Mouse (Mus musculus) MEL (cell line): ENCODE data around the gene St6galnac4. TPM values are rescaled to one million over a fixed set of nuclear protein-coding genes. Genes with fewer than 3 reads are reported as not detected.

Experiments
- DNase-seq: peaks from one replicate; pipeline ENCODE4 v3.0.0; 2011; ENCODE audit warnings: low read depth, low spot score
- H3K27ac ChIP-seq: 2 replicates; pipeline ENCODE4 v1.5.1; 2012; ENCODE audit warnings: low read depth, mild to moderate bottlenecking, control low read depth, low read length, moderate library complexity; ENCODE audit not compliant: control insufficient read depth
- H3K27me3 ChIP-seq, 2 experiments: fragments of 150-350 bp in 1 of 2; sonication (generic) in 1 of 2; 2 replicates each; pipeline ENCODE4 v1.6.1; 2012; ENCODE audit warnings: low read length in 2 of 2, mild to moderate bottlenecking in 2 of 2, improper control_type of control experiment in 1 of 2, moderate library complexity in 1 of 2; ENCODE audit not compliant: insufficient read depth in 2 of 2, control insufficient read depth in 1 of 2
- H3K36me3 ChIP-seq, 2 experiments: 2 replicates each; pipeline ENCODE4 v1.6.1; 2012 to 2014; ENCODE audit warnings: low read length in 2 of 2, improper control_type of control experiment in 1 of 2, inconsistent platforms in 1 of 2, mild to moderate bottlenecking in 1 of 2; ENCODE audit not compliant: insufficient read depth in 2 of 2, control insufficient read depth in 1 of 2
- H3K4me1 ChIP-seq, 2 experiments: fragments of 150-350 bp in 1 of 2; sonication (generic) in 1 of 2; 2 replicates each; pipeline ENCODE4 v1.6.1; 2012; ENCODE audit warnings: low read length in 2 of 2, improper control_type of control experiment in 1 of 2, mild to moderate bottlenecking in 1 of 2; ENCODE audit not compliant: insufficient read depth in 2 of 2, control insufficient read depth in 1 of 2
- H3K4me3 ChIP-seq, 2 experiments: fragments of 150-350 bp in 1 of 2; sonication (generic) in 1 of 2; 2 replicates each; pipeline ENCODE4 v1.5.1; 2012; ENCODE audit warnings: low read depth in 2 of 2, low read length in 2 of 2, mild to moderate bottlenecking in 2 of 2, moderate library complexity in 2 of 2, control low read depth in 1 of 2, improper control_type of control experiment in 1 of 2; ENCODE audit not compliant: control insufficient read depth in 1 of 2, insufficient read depth in 1 of 2
- H3K79me2 ChIP-seq: 2 replicates; pipeline ENCODE4 v1.6.1; 2012; ENCODE audit warnings: mild to moderate bottlenecking, low read length, moderate library complexity; ENCODE audit not compliant: control insufficient read depth, poor library complexity, insufficient read depth
- H3K9ac ChIP-seq: 2 replicates; pipeline ENCODE4 v1.6.1; 2012; ENCODE audit warnings: low read depth, mild to moderate bottlenecking, control low read depth, low read length, moderate library complexity; ENCODE audit not compliant: control insufficient read depth, poor library complexity, severe bottlenecking
- H3K9me3 ChIP-seq: fragments of 150-350 bp; sonication (generic); replicated peaks from 2 replicates; pipeline ENCODE4 v1.6.1; 2012; ENCODE audit warnings: mild to moderate bottlenecking, low read length, improper control_type of control experiment, moderate library complexity; ENCODE audit not compliant: insufficient read depth
- BHLHE40 ChIP-seq: IDR thresholded peaks from 2 replicates; pipeline ENCODE4 v1.6.1; 2012; ENCODE audit warnings: low read depth, mild to moderate bottlenecking, inconsistent platforms, low read length, improper control_type of control experiment, borderline replicate concordance
- CTCF ChIP-seq, 3 experiments: IDR thresholded peaks in 2 of 3; conservative IDR thresholded peaks in 1 of 3; 2 replicates each; pipeline ENCODE4 v1.5.1; 2011 to 2012; ENCODE audit warnings: low read length in 3 of 3, low read depth in 2 of 3, mild to moderate bottlenecking in 2 of 3, improper control_type of control experiment in 1 of 3, inconsistent platforms in 1 of 3, mixed read lengths in 1 of 3, moderate library complexity in 1 of 3; ENCODE audit not compliant: control insufficient read depth in 1 of 3, insufficient read depth in 1 of 3, poor library complexity in 1 of 3, severe bottlenecking in 1 of 3
- E2F4 ChIP-seq: IDR thresholded peaks from 2 replicates; pipeline ENCODE4 v1.6.1; 2011; ENCODE audit warnings: low read depth, low read length, improper control_type of control experiment, borderline replicate concordance
- ELF1 ChIP-seq: IDR thresholded peaks from 2 replicates; pipeline ENCODE4 v1.6.1; 2014; ENCODE audit warnings: low read depth, mild to moderate bottlenecking, inconsistent platforms, low read length, improper control_type of control experiment, moderate library complexity
- EP300 ChIP-seq, 2 experiments: IDR thresholded peaks; 2 replicates each; pipeline ENCODE4 v1.6.1; 2011; ENCODE audit warnings: improper control_type of control experiment in 2 of 2, low read length in 2 of 2, low read depth in 1 of 2, mild to moderate bottlenecking in 1 of 2
- ETS1 ChIP-seq: IDR thresholded peaks from 2 replicates; pipeline ENCODE4 v1.6.1; 2012; ENCODE audit warnings: low read depth, mild to moderate bottlenecking, inconsistent platforms, low read length, improper control_type of control experiment, moderate library complexity
- GABPA ChIP-seq: IDR thresholded peaks from 2 replicates; pipeline ENCODE4 v1.6.1; 2012; ENCODE audit warnings: low read depth, mild to moderate bottlenecking, inconsistent platforms, low read length, improper control_type of control experiment, moderate library complexity
- HCFC1 ChIP-seq: IDR thresholded peaks from 2 replicates; pipeline ENCODE4 v1.6.1; 2012; ENCODE audit warnings: low read depth, mild to moderate bottlenecking, inconsistent platforms, low read length, improper control_type of control experiment, moderate library complexity
- JUND ChIP-seq: IDR thresholded peaks from 2 replicates; pipeline ENCODE4 v1.6.1; 2011; ENCODE audit warnings: low read depth, mild to moderate bottlenecking, improper control_type of control experiment, low read length
- MAX ChIP-seq: IDR thresholded peaks from 2 replicates; pipeline ENCODE4 v1.6.1; 2011; ENCODE audit warnings: low read length, improper control_type of control experiment
- MAZ ChIP-seq: IDR thresholded peaks from 2 replicates; pipeline ENCODE4 v1.6.1; 2012; ENCODE audit warnings: low read depth, mild to moderate bottlenecking, inconsistent platforms, low read length, improper control_type of control experiment
- MYB ChIP-seq: IDR thresholded peaks from 2 replicates; pipeline ENCODE4 v1.6.1; 2011; ENCODE audit warnings: mild to moderate bottlenecking, low read depth, low read length, improper control_type of control experiment
- MYC ChIP-seq: IDR thresholded peaks from 2 replicates; pipeline ENCODE4 v1.6.1; 2011; ENCODE audit warnings: low read depth, mild to moderate bottlenecking, low read length, improper control_type of control experiment, moderate library complexity
- NELFE ChIP-seq: IDR thresholded peaks from 2 replicates; pipeline ENCODE4 v1.6.1; 2011; ENCODE audit warnings: low read depth, low read length, improper control_type of control experiment
- POLR2A ChIP-seq, 2 experiments: IDR thresholded peaks; 2 replicates each; pipeline ENCODE4 v1.6.1; 2011 to 2012; ENCODE audit warnings: low read length in 2 of 2, mild to moderate bottlenecking in 2 of 2, control low read depth in 1 of 2, improper control_type of control experiment in 1 of 2, low read depth in 1 of 2, moderate library complexity in 1 of 2; ENCODE audit not compliant: control insufficient read depth in 1 of 2, insufficient read depth in 1 of 2, poor library complexity in 1 of 2
- POLR2AphosphoS5 ChIP-seq: IDR thresholded peaks from 2 replicates; pipeline ENCODE4 v1.6.1; 2012; ENCODE audit warnings: low read depth, borderline replicate concordance, mild to moderate bottlenecking, inconsistent platforms, low read length, moderate library complexity, mixed read lengths
- RAD21 ChIP-seq: IDR thresholded peaks from 2 replicates; pipeline ENCODE4 v1.6.1; 2011; ENCODE audit warnings: mild to moderate bottlenecking, low read depth, low read length, improper control_type of control experiment
- SMC3 ChIP-seq: IDR thresholded peaks from 2 replicates; pipeline ENCODE4 v1.6.1; 2011; ENCODE audit warnings: low read depth, low read length, improper control_type of control experiment
- TCF12 ChIP-seq: IDR thresholded peaks from 2 replicates; pipeline ENCODE4 v1.6.1; 2014; ENCODE audit warnings: low read depth, mild to moderate bottlenecking, inconsistent platforms, low read length, improper control_type of control experiment, moderate library complexity
- UBTF ChIP-seq: IDR thresholded peaks from 2 replicates; pipeline ENCODE4 v1.6.1; 2012; ENCODE audit warnings: low read depth, mild to moderate bottlenecking, inconsistent platforms, low read length, improper control_type of control experiment, moderate library complexity, borderline replicate concordance; ENCODE audit not compliant: insufficient read depth
- USF1 ChIP-seq: IDR thresholded peaks from 2 replicates; pipeline ENCODE4 v1.6.1; 2014; ENCODE audit warnings: low read depth, mild to moderate bottlenecking, inconsistent platforms, low read length, improper control_type of control experiment, moderate library complexity
- USF2 ChIP-seq, 2 experiments: IDR thresholded peaks; 2 replicates each; pipeline ENCODE4 v1.6.1; 2011 to 2012; ENCODE audit warnings: improper control_type of control experiment in 2 of 2, low read length in 2 of 2, borderline replicate concordance in 1 of 2, inconsistent platforms in 1 of 2, low read depth in 1 of 2, mild to moderate bottlenecking in 1 of 2; ENCODE audit not compliant: insufficient read depth in 1 of 2
- ZKSCAN1 ChIP-seq: IDR thresholded peaks from 2 replicates; pipeline ENCODE4 v1.6.1; 2012; ENCODE audit warnings: low read depth, mild to moderate bottlenecking, inconsistent platforms, low read length, improper control_type of control experiment, moderate library complexity
- ZMIZ1 ChIP-seq: IDR thresholded peaks from 2 replicates; pipeline ENCODE4 v1.6.1; 2012; ENCODE audit warnings: low read depth, mild to moderate bottlenecking, inconsistent platforms, low read length, improper control_type of control experiment, moderate library complexity
- ZNF384 ChIP-seq: IDR thresholded peaks from 2 replicates; pipeline ENCODE4 v1.6.1; 2012; ENCODE audit warnings: low read depth, mild to moderate bottlenecking, inconsistent platforms, low read length, improper control_type of control experiment
- polyA plus RNA-seq, 2 experiments: library from polyadenylated mRNA; stranded (reverse) in 1 of 2; unstranded in 1 of 2; fragments of >175 nt in 1 of 2; fragments of >200 nt in 1 of 2; gene quantifications; 2 replicates each; pipeline versions ENCODE4 v1.2.1 to v1.2.4; 2012; ENCODE audit warnings: low replicate concordance in 2 of 2, low read depth in 1 of 2; ENCODE audit not compliant: insufficient read length in 2 of 2, insufficient read depth in 1 of 2, missing spikeins in 1 of 2
- total RNA-seq: library from RNA; depleted of rRNA; stranded (reverse); fragments of 300-350 nt; gene quantifications from 2 replicates; pipeline ENCODE4 v1.2.3, GENCODE M21; 2012

St6galnac4 gene
- total and polyA plus RNA-seq, 3 experiments, result 58.3 to 109 TPM; not detected in 1

DNA sequence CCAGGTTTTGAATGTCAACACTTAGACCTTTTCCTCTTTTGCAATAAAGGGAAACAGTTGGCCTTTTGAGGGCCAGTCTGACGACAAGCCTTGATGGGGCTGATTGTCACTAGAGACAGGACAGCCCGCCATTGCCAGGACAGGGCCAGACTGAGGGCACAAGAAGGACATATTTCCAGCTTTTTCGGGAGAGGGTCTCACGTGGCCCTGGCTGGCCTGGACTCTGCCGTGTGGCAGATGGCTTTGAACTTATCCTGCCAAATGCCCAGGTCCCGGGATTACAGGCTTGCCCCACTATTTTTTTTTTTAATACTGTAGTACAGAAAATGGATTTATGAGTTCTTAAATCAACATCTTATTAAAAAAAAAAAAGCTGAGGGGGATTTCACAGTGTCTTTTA lies 4.4 kb downstream of the St6galnac4 start:
- H3K9me3 ChIP-seq, result no peaks in the 10 kb centered on the region
- no peaks in the 10 kb centered on the region for H3K27me3 ChIP-seq
- H3K27ac ChIP-seq, result no peak overlapping the region
- H3K79me2 ChIP-seq, result peaks cover 32% of the 10 kb centered on the region
- H3K36me3 ChIP-seq, result peaks cover 3 to 12% of the 10 kb centered on the region in 2 experiments; a peak in 3 of 4 replicates
- TF ChIP-seq UBTF (no peak), ZKSCAN1 (no peak), RAD21 (no peak), BHLHE40 (no peak), SMC3 (no peak), POLR2A (IDR thresholded peaks at IDR 0.05; ENCODE audit: control insufficient read depth in 1 of 2, insufficient read depth in 1 of 2, low read depth in 1 of 2, low read length in 2 of 2, poor library complexity in 1 of 2) (no peak), USF2 (IDR thresholded peaks at IDR 0.05; ENCODE audit: borderline replicate concordance in 1 of 2, insufficient read depth in 1 of 2, low read depth in 1 of 2, low read length in 2 of 2) (no peak), ZMIZ1 (no peak), MAX (no peak), NELFE (no peak)
- H3K9ac ChIP-seq, result no peak overlapping the region
- H3K4me3 ChIP-seq, result no peak overlapping the region
- peaks cover 5 to 16% of the 10 kb centered on the region in 2 experiments; a peak in 3 of 4 replicates for H3K4me1 ChIP-seq
- DNase-seq, result no peak

DNA sequence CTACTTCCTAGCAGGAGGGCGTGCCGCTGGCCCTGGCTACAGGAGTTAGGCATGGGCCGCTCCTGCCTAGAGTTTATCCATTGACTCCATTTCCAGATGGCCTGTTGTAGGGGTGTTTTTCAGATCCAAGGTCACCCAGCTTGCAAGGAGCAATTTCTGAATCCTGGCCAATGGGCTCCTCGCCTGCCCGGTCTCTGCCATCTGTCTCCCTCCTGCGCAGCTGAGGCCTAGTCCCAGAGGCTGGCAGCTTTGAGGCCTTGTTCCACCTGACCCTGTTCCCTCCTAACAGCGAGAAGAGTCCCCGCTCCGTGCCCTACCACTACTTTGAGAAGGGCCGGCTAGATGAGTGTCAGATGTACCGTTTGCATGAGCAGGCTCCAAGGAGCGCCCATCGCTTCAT lies 9.8 kb downstream of the St6galnac4 start:
- DNase-seq, result no peak
- H3K79me2 ChIP-seq, result no peaks in the 10 kb centered on the region
- H3K4me1 ChIP-seq, result peaks cover 0 to 3% of the 10 kb centered on the region in 2 experiments; a peak in 1 of 4 replicates
- no peak overlapping the region for H3K4me3 ChIP-seq
- no peak overlapping the region for H3K9ac ChIP-seq
- H3K27me3 ChIP-seq, result no peaks in the 10 kb centered on the region
- H3K9me3 ChIP-seq, result no peaks in the 10 kb centered on the region
- no peak overlapping the region for H3K27ac ChIP-seq
- H3K36me3 ChIP-seq, result peaks cover 0 to 5% of the 10 kb centered on the region in 2 experiments; a peak in 1 of 4 replicates
- TF ChIP-seq ZNF384, result no peak
- no peak for TF ChIP-seq POLR2AphosphoS5
- no peak for TF ChIP-seq GABPA
- TF ChIP-seq USF1, result no peak
- no peak for TF ChIP-seq ETS1
- no peak for TF ChIP-seq MYC
- no peak for TF ChIP-seq E2F4
- TF ChIP-seq MYB, result no peak
- no peak for TF ChIP-seq HCFC1
- no peak for TF ChIP-seq EP300 (IDR thresholded peaks at IDR 0.05; ENCODE audit: low read depth in 1 of 2, low read length in 2 of 2)
- no peak for TF ChIP-seq JUND
- TF ChIP-seq ELF1, result no peak
- TF ChIP-seq TCF12, result no peak
- no peak for TF ChIP-seq MAZ
- TF ChIP-seq POLR2A (IDR thresholded peaks at IDR 0.05; ENCODE audit: control insufficient read depth in 1 of 2, insufficient read depth in 1 of 2, low read depth in 1 of 2, low read length in 2 of 2, poor library complexity in 1 of 2), result no peak
- TF ChIP-seq CTCF (IDR thresholded peaks at IDR 0.05 in 2 of 3, conservative IDR thresholded peaks at IDR 0.05 in 1 of 3; ENCODE audit: control insufficient read depth in 1 of 3, insufficient read depth in 1 of 3, low read depth in 2 of 3, low read length in 3 of 3, poor library complexity in 1 of 3, severe bottlenecking in 1 of 3), result no peak
